Mouse (Mus musculus): ENCODE results near the gene Sox5.

Gene Sox5

DNA sequence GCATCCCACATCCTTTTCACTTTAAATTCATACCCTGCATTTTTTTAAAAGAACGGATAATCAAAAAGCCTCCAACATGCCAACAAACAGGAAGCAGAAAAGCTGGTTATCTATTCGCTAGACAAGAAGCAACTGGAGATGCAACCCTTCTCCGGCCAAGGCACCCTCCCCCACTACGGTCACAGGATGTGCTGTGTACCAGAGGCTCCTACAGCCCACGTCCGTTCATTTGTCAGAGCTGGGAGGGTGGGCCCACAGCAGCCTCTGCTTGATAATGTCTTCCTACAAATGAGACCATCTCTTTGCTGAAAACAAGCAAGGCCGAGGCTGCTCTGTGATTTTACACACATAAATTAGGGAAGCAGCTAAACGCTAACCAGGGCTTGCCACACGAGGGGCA, 69.9 kb downstream of the Sox5 start:
- peak; percentile 39 to 64 for DNase-seq

DNA sequence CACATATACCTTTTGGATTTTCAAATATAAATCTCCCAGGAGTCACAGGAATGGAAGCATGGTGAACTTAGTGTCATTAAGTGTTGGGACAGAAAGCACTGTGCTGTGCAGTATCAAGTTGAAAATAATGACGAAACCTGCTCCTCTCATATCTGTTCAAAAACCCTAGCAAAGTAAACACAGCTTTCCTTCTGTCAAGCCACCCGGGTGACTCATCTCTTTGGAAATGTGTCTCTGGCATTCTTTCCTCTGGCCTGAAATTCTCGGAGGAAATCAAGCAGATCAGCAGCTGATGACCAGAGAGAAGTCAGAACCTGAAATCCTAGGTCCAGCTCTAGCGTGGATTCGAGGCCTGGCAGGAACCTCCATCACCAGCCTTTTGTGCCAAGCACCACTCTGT, 71.0 kb downstream of the Sox5 start:
- DNase-seq = peak in 1 of 2 experiments; percentile 7

DNA sequence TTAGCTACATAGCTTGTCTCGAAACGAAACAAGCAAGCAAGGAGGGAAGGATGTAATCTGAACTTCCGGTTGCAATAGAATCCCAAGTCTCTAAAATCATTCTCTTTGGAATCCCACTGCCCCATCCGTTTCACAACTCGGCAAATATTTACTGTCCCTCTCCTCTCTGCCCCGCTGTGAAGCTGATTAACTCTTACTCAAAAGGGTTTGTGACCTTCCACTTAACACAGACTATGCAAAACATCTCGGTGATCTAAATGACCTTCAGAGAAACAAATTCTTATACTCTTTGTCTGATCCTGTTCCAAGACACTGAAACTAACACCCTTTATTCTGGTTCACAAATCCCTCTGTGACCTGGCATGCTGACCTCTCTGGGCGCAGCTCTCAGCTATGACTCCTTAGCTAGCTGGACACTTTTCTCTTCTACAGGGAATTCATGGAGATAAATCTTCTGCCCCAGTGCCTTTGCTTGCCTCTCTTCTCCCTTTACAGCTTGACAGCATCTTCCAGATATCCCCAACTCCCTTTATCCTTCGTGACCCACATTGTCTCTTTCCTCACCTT, 72.1 kb downstream of the Sox5 start:
- DNase-seq = no peak

DNA sequence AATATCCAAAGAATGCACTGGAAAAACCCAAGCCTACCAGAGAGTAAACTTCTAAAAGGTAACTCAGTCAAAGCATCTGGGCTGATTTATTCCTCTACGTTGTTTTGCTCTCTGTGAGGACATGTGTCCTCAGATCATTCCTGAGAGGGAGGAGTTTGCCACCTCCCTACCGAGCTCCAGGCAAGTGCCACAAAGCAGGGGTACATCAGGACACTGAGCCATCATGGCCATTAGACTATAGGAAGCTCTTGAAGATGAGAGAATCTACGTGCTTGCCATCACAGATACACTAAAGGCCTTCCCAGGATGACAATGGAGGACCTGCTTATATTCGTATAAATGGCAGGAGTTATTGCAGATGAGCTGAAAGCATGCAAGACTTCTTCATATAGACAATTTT, 73.4 kb downstream of the Sox5 start:
- DNase-seq = no peak

DNA sequence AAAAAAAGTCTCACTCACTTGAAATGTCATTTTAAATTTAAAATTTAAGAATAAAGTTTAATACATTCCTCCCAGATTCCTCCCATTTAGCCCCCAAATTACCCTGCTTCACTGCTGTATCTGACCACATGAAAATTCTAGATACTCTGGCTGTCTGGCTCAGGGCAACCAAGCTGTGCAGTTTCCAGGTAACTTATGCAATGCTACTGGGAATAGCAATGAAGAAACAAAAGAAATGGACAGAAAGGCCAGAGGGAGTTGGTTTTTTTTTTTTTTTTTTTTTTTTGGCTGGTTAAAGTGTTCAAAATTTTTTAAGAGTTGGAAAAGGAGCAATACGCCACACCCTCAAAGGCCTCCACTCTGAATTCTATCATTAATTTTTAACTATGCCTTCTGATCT, 73.8 kb downstream of the Sox5 start:
- no peak for DNase-seq

DNA sequence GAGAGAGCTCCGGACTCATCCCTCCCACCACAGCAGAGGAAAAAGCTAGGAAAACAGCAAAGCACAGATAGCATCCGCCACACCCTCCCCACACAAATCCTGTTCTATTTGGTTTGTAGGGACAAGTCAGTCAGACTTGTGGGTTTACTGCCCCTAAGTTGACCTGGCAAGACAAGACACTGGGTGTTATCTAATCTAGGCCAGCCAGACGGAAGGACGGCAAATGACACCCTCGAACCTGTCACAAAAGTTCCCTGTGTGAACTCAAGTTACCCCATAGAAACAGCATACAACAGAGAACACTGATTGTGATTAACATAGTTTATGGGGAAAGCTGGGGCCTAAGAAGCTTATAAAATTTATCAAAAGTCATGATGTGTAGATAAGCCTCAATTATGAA, 76.8 kb downstream of the Sox5 start:
- no peak for DNase-seq

DNA sequence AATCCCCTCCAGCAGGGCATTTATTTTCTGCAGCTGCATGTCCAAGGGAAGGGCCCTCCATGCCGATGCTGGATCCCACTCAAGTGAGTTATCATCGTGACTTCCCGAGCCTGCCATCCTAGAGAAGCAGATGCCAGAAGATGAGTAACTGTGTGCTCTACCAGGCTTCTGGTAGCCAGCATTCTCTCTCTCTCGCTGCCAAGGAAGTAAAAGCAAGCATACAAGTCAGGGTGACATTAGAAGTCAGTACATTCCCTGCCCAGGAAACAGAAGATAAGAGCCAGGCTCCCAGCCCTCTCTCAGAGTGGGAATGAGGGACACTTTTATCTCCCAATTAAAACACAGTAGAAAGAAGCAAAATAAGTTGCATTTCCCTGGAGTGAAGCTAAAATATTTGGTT, 86.1 kb downstream of the Sox5 start:
- DNase-seq = no peak

DNA sequence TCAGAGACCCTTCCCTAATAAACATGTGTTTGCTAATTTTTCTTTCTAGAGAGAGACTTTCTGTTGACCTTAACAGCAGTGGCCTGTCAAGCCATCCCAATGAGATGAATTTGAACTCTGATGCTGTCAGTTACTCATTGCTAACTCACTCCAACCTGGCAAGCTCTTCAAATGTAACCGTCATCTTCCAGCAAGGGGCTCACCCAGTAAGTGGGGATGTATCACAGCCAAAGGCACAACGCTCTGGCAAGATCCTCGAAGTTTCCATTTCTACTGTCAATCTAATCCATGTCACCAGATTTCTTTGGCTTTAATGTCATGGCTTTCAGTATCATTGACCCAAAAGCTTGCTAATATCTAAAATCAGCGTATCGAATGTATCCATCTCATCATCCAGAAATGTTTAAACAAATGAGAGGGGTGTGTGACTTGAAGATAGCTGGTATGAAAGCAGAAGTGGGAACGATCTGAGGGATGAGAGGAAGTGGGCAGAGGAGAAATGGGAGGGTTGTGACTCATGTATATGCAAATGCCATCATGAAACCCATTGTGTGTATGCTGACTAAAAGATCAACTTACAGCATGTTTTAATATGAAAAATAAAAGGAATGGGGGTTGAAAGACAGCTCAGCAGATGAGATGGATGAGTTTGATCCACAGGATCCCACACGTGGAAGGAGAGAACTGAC, 88.4 kb downstream of the Sox5 start:
- DNase-seq = no peak

DNA sequence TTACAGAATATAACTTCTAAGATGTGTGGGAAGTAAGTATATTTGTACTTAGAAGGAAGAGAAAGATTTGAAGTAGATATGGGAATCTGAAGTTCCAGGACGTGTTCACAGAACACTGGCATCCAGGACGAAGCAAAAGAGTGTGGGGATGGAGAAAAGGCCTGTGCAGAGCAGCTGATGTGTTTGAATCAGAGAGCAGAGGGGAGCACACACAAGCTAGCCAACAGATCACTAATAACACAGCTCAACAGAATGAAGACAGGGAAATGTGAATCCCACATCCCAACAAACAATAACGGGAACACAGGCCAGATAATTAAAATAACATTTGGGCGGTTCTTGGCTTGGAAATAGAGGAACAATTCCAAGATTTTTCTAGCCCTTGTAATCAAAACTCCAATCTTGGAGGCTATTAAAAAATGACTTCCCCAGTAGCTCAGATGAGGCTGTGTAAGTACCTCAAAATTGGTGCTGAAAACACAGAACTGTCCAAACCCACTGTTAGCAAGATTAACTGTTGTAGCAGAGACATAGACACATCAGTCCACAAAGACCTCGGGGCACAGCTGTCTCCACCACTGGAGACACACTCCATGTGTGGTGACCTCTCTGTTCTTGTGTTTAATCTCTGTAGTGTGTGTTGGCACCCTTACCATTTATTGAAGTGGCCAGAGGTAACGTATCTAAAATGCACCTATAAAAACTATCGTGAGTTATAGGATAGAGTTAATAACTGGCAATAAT, 90.3 kb downstream of the Sox5 start:
- DNase-seq = no peak

DNA sequence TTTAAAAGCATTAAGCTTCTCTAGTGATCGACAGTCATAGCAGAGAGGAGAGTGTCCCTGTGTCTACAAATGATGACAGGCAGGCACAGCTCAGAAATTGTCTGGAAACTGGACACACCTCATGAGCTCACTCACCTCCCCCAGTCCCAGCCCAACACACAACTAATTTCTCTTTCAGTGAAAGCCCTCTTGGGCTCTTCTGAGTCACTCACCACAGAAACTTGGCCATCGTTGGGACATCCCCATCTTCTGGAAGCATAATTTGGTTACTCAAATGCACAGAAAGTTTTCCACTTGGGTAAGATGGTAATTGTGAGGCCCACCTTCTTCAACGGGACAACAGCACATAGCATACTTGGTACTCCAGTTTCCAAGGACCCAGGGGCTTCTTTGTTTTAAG, 92.7 kb downstream of the Sox5 start:
- DNase-seq = no peak

DNA sequence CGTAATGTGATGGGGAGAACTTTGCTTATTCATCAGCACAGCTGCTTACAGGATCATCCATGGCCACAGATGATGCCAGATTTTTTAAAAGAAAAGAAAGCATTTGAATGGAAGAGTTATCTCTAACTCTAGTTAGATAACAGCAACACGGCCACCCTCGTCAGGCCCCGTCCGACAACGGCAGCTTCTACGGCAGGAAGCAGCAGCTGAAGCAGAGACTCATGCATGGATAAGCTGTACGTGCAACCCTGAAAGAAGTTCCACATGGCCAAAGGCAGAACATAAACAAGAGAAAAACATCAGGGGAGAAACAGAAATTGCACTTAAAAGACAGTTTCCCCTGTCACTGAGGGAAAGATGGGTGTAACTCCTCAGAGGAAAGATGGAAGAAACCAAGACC, 94.1 kb downstream of the Sox5 start:
- no peak for DNase-seq

DNA sequence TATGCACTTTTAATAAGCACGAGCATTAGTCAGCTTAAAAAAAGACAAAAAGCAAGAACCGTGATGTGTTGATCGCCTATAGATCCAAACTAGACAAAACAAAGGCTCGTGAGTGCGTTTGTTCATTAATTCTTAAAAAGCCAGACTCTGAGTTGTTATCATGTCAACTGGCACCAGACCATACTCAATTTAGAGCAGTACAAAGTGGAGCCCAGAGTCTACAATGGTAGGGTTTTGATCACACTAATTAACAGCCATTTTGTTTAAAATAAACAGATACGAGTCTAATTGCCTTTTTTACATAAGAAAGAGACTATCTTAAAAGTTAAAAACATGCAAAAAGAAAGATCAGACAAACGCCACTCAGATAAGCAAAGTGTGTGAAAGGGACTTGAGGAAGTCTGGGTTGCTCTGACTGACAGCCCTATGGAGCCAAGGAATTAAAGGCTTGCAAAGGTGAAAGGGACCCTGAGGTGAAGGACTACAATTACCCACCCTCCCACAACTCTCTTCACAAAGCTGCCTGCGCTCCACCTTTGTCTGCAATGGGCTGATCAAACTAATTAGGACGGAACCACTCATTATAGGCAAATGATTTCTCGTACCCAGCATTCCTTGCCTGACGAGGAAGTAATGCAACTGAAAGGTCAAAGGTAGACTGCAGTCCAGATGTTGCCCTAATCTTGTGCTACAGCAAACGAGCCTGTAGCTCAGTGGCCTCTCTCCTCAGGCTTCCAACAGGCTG, 100.6 kb downstream of the Sox5 start:
- DNase-seq = no peak

DNA sequence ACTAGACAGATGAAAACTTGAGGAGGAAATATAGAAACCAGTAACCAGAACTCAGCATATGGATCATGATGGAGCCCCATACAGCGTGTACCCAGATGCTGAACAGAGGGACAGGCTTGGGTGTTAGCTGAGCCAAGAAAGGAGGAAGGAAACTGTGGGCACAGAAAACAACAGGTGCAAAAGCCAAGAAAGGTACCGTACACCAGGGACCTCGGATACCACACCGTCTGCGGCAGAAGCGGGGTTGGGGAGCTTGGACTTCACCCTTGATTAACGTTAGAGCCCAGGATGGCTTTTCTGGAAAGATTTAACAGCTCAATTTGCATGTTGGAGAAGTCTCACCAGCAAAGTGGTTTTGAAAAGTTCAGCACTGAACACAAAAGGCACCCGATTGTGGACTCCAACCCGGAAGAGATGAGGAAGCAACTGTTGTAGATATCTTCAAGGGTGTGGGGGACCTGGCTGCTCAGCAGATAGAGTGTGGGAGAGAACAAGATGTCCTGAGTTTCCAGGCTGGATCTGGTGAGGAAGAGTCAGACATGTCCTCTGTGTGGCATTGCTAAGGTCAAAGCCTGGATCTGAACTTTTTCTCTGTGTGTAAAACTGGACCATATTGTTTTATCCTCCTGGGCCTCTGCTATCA, 104.2 kb downstream of the Sox5 start:
- no peak for DNase-seq

DNA sequence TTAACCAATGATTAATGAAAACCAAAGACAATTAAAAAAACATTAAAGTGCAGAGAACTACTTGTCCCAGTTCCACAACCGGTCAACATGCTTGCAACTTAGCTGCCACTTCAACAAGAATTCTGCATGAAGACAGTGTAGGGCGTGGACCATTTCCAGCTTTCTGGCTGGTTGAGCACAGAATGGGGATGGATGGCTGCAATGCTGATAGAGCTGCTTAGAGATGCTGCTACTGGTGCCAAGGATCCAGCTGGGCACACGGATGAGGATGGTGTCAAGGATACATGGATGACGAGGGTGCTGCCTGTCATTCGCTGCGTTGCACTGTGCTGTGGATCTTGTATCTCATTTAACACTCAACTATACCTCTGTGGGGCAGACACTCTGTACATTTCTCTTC, 106.7 kb downstream of the Sox5 start:
- DNase-seq = no peak

DNA sequence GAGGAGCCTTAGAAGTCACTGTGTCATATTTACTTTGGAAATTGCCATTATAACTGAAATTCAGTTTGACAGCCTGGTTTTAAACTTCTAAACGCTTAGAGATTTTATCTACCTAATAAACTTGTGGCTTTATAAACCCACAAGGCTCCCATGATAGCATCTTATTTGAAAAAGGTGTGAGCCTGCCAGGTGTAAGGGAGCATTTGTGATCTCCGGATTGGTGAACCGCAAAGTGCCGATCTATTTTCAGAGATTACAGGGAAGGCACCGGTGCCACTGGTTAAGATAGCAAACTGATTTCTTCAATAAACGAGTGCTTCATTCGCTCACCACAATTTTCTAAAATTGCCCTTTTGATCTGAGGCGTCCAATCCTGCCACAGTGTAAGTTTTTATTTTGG, 107.9 kb downstream of the Sox5 start:
- DNase-seq = no peak

DNA sequence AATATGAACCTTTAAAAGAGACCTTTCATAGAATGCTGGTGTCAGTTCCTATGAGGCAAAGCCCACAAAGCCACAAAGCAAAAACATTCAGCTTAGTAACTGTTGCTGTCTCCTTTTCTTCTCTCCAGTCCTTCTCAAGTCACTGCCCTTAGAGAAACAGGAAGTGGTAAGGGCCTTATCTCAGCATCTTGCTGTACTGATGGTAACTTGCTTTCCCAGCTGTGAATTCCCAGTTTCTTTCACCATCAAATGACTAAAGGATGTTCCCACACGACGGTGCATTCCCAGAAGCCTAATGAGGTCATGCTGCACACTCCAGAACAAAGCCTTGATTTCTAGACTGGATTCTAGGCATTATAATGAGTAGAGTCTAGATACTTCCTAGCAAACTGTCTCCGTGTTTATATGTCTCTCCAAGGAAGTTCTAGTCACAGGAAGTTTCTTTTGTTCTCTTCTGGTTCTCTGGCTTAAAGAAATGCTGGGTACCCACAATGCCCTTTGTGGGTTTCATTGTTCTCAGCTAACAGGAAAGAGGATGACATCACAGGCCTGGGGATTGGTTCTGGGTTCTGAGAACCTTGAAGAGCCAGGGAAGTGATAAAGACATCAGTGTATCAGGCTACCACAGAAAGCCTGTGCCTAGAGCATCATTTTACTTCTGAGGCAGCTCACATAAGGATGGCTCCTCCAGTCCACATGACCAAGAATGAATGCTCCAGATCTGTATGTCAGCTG, 111.2 kb downstream of the Sox5 start:
- DNase-seq = no peak

DNA sequence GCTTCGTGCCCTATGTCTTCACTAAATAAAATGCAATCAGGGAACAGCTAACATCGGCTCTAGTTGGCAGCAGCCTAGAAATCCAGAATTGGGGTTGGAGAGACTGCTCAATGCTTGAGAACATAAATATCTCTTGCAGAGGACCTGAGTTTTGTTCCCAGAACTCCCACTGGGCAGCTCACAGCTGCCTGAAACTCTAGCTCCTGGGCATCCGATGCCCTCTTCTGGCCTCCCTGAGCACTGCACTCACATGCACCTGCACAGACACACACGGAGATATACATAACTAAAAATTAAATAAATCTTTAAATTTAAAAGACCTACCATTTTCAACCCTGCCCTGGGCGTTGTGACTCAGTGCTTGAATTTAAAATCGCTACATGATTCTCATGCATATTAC, 115.2 kb downstream of the Sox5 start:
- DNase-seq = no peak

DNA sequence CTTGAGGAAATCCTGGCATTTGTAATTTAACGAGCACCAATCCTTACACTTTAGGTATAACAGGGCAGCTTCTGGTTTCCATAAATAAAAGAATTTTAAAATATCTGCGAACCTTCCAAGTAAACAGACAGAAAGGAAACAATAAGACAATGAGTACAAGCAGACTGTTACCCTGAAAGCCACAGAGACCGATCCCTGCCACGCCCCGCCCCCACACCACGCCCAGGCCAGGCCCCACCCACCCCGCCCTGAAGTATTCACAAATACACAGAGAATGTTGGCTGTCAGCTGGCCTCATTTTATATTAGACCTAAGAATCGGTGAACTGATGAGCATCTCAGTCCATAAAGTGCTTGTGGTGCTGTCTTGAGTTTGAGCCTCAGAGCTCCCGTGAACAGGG, 117.0 kb downstream of the Sox5 start:
- DNase-seq = no peak

DNA sequence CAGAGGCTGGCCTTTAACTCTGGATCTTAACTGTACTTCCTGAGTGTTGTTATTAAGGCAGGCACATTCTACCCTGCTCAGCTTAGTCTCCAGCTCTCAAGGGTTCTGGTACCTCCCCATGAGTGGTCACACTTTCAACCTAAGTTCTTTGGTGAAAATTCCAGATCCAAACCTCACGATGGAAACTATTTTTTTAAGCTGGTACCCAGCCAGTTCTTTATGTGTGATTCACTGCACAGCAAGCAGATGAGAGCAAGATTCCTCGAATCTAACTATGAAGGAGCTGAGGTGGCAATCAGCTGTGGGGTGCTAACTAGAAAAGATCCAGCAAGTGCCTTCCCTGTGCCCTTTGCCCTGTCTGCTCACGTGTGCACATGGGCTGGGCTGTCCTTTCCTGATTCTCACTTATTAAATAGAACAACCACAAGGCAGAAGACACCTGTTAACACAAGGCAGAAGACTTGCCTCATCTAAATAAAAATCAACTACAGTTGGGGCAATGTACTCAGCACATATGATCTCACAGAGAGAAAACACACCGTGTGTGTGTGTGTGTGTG, 118.2 kb downstream of the Sox5 start:
- DNase-seq = peak; percentile 18 to 48

DNA sequence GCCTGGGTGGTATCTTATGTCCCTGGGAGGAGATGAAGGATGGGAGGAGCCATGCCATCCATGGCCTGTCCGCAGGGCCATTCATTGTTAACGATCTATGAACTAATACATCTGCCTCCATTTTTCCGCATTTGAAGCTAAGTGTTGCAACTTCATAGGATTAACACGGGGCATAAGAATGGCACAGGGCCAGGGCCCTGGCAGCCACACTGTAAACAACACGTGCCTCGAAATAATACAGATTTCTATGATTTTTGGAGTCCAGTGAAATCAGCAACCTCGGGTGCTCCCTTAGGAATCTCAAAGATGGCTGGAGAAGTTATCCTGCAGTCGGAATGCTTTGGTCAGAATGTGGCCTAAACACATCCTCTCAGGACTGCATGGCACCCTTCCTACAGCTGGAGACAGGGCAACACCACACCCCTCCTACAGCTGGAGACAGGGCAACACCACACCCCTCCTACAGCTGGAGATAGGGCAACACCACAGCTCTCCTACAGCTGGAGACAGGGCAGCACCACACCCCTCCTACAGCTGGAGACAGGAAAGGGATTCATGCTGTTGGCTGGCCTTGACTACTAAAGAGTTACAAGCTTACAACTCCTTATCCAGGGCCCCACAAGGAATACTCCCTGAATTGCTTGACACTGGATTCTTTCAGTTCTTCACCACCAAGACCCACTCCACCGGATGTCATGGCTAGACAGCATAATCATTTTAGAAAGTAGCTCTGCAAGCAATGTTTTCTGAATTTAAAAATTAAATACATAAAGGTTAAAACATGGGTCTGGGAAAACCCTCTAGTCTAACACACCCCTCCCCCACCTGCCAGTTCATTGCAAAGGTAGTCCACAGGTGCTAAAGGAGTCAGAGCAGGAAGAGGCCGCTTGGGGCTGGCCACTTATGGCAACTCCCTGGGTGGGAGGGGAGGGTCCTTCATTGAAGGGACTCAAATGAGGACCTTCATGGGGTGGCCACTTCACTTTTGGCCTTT, 122.4 kb downstream of the Sox5 start:
- no peak for DNase-seq

DNA sequence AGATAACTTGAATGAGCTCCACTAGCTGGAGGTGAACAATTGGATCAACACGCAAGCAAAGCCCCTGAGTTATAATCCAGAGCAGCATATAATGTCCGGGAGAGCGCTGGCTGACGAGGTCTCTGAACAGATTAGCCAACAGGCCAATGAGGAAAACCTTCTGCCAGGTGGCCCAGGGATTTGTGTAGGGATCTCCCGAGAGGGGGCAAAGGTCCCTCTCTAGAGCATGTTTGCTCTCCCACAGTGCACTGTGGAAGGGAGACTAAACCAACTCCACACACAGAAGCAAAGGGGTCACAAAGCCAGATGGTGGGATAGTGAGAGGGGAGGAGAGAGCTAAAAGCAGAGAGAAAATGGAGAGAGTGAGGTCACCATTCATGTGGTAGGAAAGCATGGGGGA, 128.9 kb downstream of the Sox5 start:
- peak in 1 of 2 experiments; percentile 29 for DNase-seq

All from kidney, postnatal 25 days (tissue).